Mouse (Mus musculus): ENCODE results near the gene Paxx. TPM values are rescaled to one million over a fixed set of nuclear protein-coding genes. Genes with fewer than 3 reads are reported as not detected.

Paxx gene
- total and polyA plus RNA-seq, 2 experiments from 2014 or later: 154 to 164 TPM

- 74% methylated on average over 20 of the region's 20 CpGs for WGBS
- no peaks in the 10 kb centered on the region for H3K9me3 ChIP-seq (ENCODE audit: low read length)
- ATAC-seq (no peak), DNase-seq (no peak)
- H3K4me3 ChIP-seq (ENCODE audit: low read depth, low read length): peak within 1 kb of the TSS; percentile 71
- TF ChIP-seq CTCF (IDR thresholded peaks at IDR 0.05; ENCODE audit: low read depth): no peak
- H3K4me1 ChIP-seq (ENCODE audit: insufficient read depth): peaks cover 9% of the 10 kb centered on the region
- H3K9ac ChIP-seq: peak within 1 kb of the TSS; percentile 95
- peaks cover 35% of the 10 kb centered on the region for H3K36me3 ChIP-seq (ENCODE audit: insufficient read depth)
- peak within 1 kb of the TSS; percentile 97 for H3K4me2 ChIP-seq (ENCODE audit: low read depth)
- no peaks in the 10 kb centered on the region for H3K27me3 ChIP-seq (ENCODE audit: insufficient read depth, low read length)
- H3K27ac ChIP-seq (ENCODE audit: low read depth, low read length): peak within 1 kb of the TSS; percentile 65
Observed at GRCm38 (mm10) chr2:25501593-25502486, 40.9 kb upstream of the Paxx start, which contains the start of gene C8g. Gene C8g, minus strand, starts transcription at chr2:25501719.

GRCm38 (mm10) chr2:25500576-25501405, 39.9 kb upstream of the Paxx start, which contains the start of gene Fbxw5:
Gene Fbxw5, plus strand, starts transcription at chr2:25500750.
- H3K4me3 ChIP-seq (ENCODE audit: low read depth, low read length): peak within 1 kb of the TSS; percentile 71
- peaks cover 9% of the 10 kb centered on the region for H3K4me1 ChIP-seq (ENCODE audit: insufficient read depth)
- H3K9me3 ChIP-seq (ENCODE audit: low read length): no peaks in the 10 kb centered on the region
- ATAC-seq (peak; percentile 95), DNase-seq (peak; percentile 97)
- no peaks in the 10 kb centered on the region for H3K27me3 ChIP-seq (ENCODE audit: insufficient read depth, low read length)
- H3K4me2 ChIP-seq (ENCODE audit: low read depth): peak within 1 kb of the TSS; percentile 97
- no peak for TF ChIP-seq CTCF (IDR thresholded peaks at IDR 0.05; ENCODE audit: low read depth)
- 2% methylated on average over 31 of the region's 44 CpGs for WGBS
- peak within 1 kb of the TSS; percentile 65 for H3K27ac ChIP-seq (ENCODE audit: low read depth, low read length)
- H3K36me3 ChIP-seq (ENCODE audit: insufficient read depth): peaks cover 34% of the 10 kb centered on the region
- H3K9ac ChIP-seq: peak within 1 kb of the TSS; percentile 95

GRCm38 (mm10) chr2:25500071-25500575, 39.2 kb upstream of the Paxx start:
- TF ChIP-seq CTCF (IDR thresholded peaks at IDR 0.05; ENCODE audit: low read depth): no peak
- Histone ChIP-seq H3K36me3 (ENCODE audit: insufficient read depth) (peaks cover 29% of the 10 kb centered on the region), H3K9ac (peak overlapping the region; percentile 95), H3K9me3 (ENCODE audit: low read length) (no peaks in the 10 kb centered on the region), H3K27ac (ENCODE audit: low read depth, low read length) (no peak overlapping the region; the same call in 1 of the 2 replicates), H3K27me3 (ENCODE audit: insufficient read depth, low read length) (no peaks in the 10 kb centered on the region), H3K4me3 (ENCODE audit: low read depth, low read length) (peak overlapping the region; percentile 71), H3K4me2 (ENCODE audit: low read depth) (peak overlapping the region; percentile 57), H3K4me1 (ENCODE audit: insufficient read depth) (peaks cover 9% of the 10 kb centered on the region)
- ATAC-seq (no peak), DNase-seq (no peak)
- 72% methylated on average over 6 of the region's 6 CpGs for WGBS

GRCm38 (mm10) chr2:25498622-25499478, 38.0 kb upstream of the Paxx start:
- Histone ChIP-seq H3K4me1 (ENCODE audit: insufficient read depth) (peaks cover 9% of the 10 kb centered on the region), H3K27ac (ENCODE audit: low read depth, low read length) (no peak overlapping the region), H3K27me3 (ENCODE audit: insufficient read depth, low read length) (no peaks in the 10 kb centered on the region), H3K9me3 (ENCODE audit: low read length) (no peaks in the 10 kb centered on the region), H3K36me3 (ENCODE audit: insufficient read depth) (peaks cover 16% of the 10 kb centered on the region; the same call in 1 of the 2 replicates), H3K4me3 (ENCODE audit: low read depth, low read length) (no peak overlapping the region), H3K9ac (no peak overlapping the region), H3K4me2 (ENCODE audit: low read depth) (no peak overlapping the region)
- DNase-seq (no peak), ATAC-seq (no peak)
- WGBS: 69% methylated on average over 15 of the region's 15 CpGs
- TF ChIP-seq CTCF (IDR thresholded peaks at IDR 0.05; ENCODE audit: low read depth): no peak

GRCm38 (mm10) chr2:25497846-25498575, 37.1 kb upstream of the Paxx start:
- ATAC-seq: no peak
- Histone ChIP-seq H3K4me2 (ENCODE audit: low read depth) (no peak overlapping the region), H3K9me3 (ENCODE audit: low read length) (no peaks in the 10 kb centered on the region), H3K27ac (ENCODE audit: low read depth, low read length) (no peak overlapping the region), H3K27me3 (ENCODE audit: insufficient read depth, low read length) (no peaks in the 10 kb centered on the region), H3K9ac (no peak overlapping the region), H3K4me1 (ENCODE audit: insufficient read depth) (peaks cover 9% of the 10 kb centered on the region), H3K36me3 (ENCODE audit: insufficient read depth) (peaks cover 8% of the 10 kb centered on the region; the same call in 1 of the 2 replicates), H3K4me3 (ENCODE audit: low read depth, low read length) (no peak overlapping the region)
- no peak for TF ChIP-seq CTCF (IDR thresholded peaks at IDR 0.05; ENCODE audit: low read depth)
- 49% methylated on average over 6 of the region's 6 CpGs for WGBS
- no peak for DNase-seq

All from forebrain, postnatal 0 days (tissue).